In the genomic region with DNA sequence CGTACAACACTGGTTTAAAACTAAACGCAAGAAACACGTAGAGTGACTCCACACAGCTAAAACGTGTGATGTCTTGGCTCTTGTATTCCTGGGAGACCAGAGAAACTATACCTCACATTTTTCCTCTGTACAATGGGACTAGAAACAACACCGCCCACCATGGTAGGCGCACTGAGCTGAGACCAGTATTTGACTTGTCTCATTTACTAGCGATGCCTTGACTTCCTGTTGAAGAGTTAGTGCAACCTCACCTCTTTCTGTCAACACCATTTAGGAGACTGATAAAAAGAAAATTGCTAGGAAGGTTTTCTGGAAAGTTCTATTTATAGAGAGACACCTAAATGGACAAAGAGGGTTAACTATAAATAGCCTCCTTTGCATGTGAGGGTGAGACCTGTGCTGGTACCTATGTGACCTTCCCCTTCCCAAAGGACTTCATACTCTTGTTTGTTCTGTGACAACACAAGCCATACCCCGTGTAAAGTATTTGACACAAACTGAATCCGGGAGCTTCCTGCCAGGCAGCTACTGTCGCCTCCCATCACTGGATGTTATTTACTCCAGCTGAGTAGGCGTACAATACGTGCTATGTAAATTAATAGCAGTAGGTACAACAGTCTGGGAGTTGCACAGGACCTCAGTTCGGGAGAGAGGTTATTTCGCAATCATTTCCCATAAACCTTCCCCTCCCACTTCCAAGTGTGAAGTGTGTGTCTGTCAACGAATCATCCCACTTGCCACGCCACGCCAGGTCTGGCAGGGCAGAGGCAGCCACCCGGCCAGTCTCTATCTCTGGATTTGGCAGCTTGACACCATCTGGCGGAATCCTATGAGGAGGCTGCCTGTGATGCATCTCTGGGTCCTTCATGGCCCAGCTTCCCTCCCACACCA, we compare ENCODE assay signal across 11 mouse cellular contexts.
DNase-seq lines count a peak whose midpoint lies in the region; ATAC-seq and TF ChIP-seq lines count a peak whose summit lies in the region.
"Had no signal": no experiment of that assay in that cellular context is flagged by ENCODE, and none has a peak within 500 bp of the region (broad histone marks: within the 10 kb centered on the region; RNA-seq: fewer than 3 reads in every experiment).

No protein-coding gene starts in this region.

- no peaks in the 10 kb centered on the region for H3K36me3 ChIP-seq in heart, embryonic 11.5 days (ENCODE audit: control insufficient read depth, insufficient read depth, low read length)
- no peaks in the 10 kb centered on the region for H3K36me3 ChIP-seq in lung, embryonic 16.5 days (ENCODE audit: control insufficient read depth, insufficient read depth, low read length)
- H3K36me3 ChIP-seq: embryonic facial prominence, embryonic 13.5 days; neural tube, embryonic 15.5 days; stomach, embryonic 15.5 days had no signal

- H3K27ac ChIP-seq in gastrocnemius, adult 2 months, result no peak overlapping the region
- peak overlapping the region; percentile 70 for H3K27ac ChIP-seq in heart, embryonic 11.5 days (ENCODE audit: low read depth, low read length)
- H3K27ac ChIP-seq in lung, embryonic 16.5 days (ENCODE audit: low read length), result no peak overlapping the region
- H3K27ac ChIP-seq: embryonic facial prominence, embryonic 13.5 days; neural tube, embryonic 15.5 days; stomach, embryonic 15.5 days had no signal

- peak; percentile 80 for DNase-seq in gastrocnemius, adult 2 months
- DNase-seq in gastrocnemius, postnatal 4 days (ENCODE audit: low spot score in 2 of 2), result no peak
- peak; percentile 65 for DNase-seq in NIH3T3 (ENCODE audit: low read depth)
- DNase-seq in adrenal gland, postnatal 25 days, result no peak
- no peak for DNase-seq in thymus, postnatal 0 days (ENCODE audit: low spot score)

- no peak; the same call in 1 of the 2 replicates for ATAC-seq in heart, embryonic 11.5 days (replicated peaks; ENCODE audit: insufficient number of reproducible peaks, low FRiP score, low TSS enrichment)
- peak; percentile 57; the same call in 1 of the 2 replicates for ATAC-seq in lung, embryonic 16.5 days (ENCODE audit: low read depth)
- no peak for ATAC-seq in megakaryocyte-erythroid progenitor cell, adult 5-6 weeks (replicated peaks; ENCODE audit: low FRiP score, low TSS enrichment, poor library complexity, severe bottlenecking)

- intact Hi-C loops in gastrocnemius, adult 2 months (cut with DNase I), result no loop called here

- TF ChIP-seq CTCF in gastrocnemius, adult 2 months (IDR thresholded peaks at IDR 0.05), result no peak

- H3K27me3 ChIP-seq in heart, embryonic 11.5 days (ENCODE audit: control insufficient read depth, insufficient read depth, low read length), result no peaks in the 10 kb centered on the region
- no peaks in the 10 kb centered on the region for H3K27me3 ChIP-seq in lung, embryonic 16.5 days (ENCODE audit: control insufficient read depth, insufficient read depth, low read depth, low read length)
- H3K27me3 ChIP-seq: embryonic facial prominence, embryonic 13.5 days; neural tube, embryonic 15.5 days; stomach, embryonic 15.5 days had no signal

- no peak overlapping the region for H3K9ac ChIP-seq in heart, embryonic 11.5 days (ENCODE audit: low read depth, low read length)
- no peak overlapping the region for H3K9ac ChIP-seq in lung, embryonic 16.5 days (ENCODE audit: low read length)
- H3K9ac ChIP-seq: embryonic facial prominence, embryonic 13.5 days; neural tube, embryonic 15.5 days; stomach, embryonic 15.5 days had no signal

- no peak overlapping the region; the same call in 1 of the 2 replicates for H3K4me2 ChIP-seq in heart, embryonic 11.5 days
- no peak overlapping the region for H3K4me2 ChIP-seq in lung, embryonic 16.5 days (ENCODE audit: low read depth, low read length)
- H3K4me2 ChIP-seq: embryonic facial prominence, embryonic 13.5 days; neural tube, embryonic 15.5 days; stomach, embryonic 15.5 days had no signal

- H3K4me3 ChIP-seq in gastrocnemius, adult 2 months, result no peak overlapping the region
- H3K4me3 ChIP-seq in heart, embryonic 11.5 days (ENCODE audit: low read depth, low read length), result no peak overlapping the region
- H3K4me3 ChIP-seq in lung, embryonic 16.5 days (ENCODE audit: low read length), result no peak overlapping the region
- H3K4me3 ChIP-seq: embryonic facial prominence, embryonic 13.5 days; neural tube, embryonic 15.5 days; stomach, embryonic 15.5 days had no signal

- WGBS in heart, embryonic 11.5 days (ENCODE audit: insufficient replicate concordance), result 40% methylated on average over 19 of the region's 19 CpGs
- 47% methylated on average over 19 of the region's 19 CpGs for WGBS in lung, embryonic 16.5 days

- no peaks in the 10 kb centered on the region for H3K9me3 ChIP-seq in heart, embryonic 11.5 days (replicated peaks; ENCODE audit: control insufficient read depth, low read length)
- H3K9me3 ChIP-seq in lung, embryonic 16.5 days (ENCODE audit: control insufficient read depth, low read length), result no peaks in the 10 kb centered on the region
- H3K9me3 ChIP-seq: embryonic facial prominence, embryonic 13.5 days; neural tube, embryonic 15.5 days; stomach, embryonic 15.5 days had no signal

- peaks cover 15% of the 10 kb centered on the region for H3K4me1 ChIP-seq in heart, embryonic 11.5 days (ENCODE audit: control insufficient read depth, insufficient read depth, low read length)
- peaks cover 17% of the 10 kb centered on the region for H3K4me1 ChIP-seq in lung, embryonic 16.5 days (replicated peaks; ENCODE audit: control insufficient read depth, insufficient read depth, low read length)

Comparison
In these comparisons a context has a peak if more than half of its experiments do, and no peak if none do; other contexts are left out.
1. DNase-seq: peak in gastrocnemius, adult 2 months (single experiment) and NIH3T3 (single experiment); none in gastrocnemius, postnatal 4 days (0 of 2), adrenal gland, postnatal 25 days (single experiment) and thymus, postnatal 0 days (single experiment).